Mouse (Mus musculus) liver, postnatal 0 days (tissue): ENCODE results near the gene Pip4k2a. TPM values are rescaled to one million over a fixed set of nuclear protein-coding genes. Genes with fewer than 3 reads are reported as not detected.

Experiments
- ATAC-seq: fragments of 200-750 bp; cut with Nextera tagmentation; 2 replicates; pipeline ENCODE4 v1.8.0; 2017; ENCODE audit warnings: mild to moderate bottlenecking, moderate library complexity
- DNase-seq: peaks from one replicate; pipeline ENCODE4 v3.0.0-alpha.2; 2016
- H3K27ac ChIP-seq: fragments of 300-500 bp; sonication (generic); 2 replicates; pipeline ENCODE4 v1.5.1; 2014; ENCODE audit warnings: antibody characterized with exemption, moderate library complexity, mild to moderate bottlenecking, low read depth
- H3K27me3 ChIP-seq: fragments of 300-500 bp; sonication (generic); 2 replicates; pipeline ENCODE4 v1.6.1; 2014; ENCODE audit warnings: low read length, control low read depth, mixed read lengths; ENCODE audit not compliant: insufficient read depth
- H3K36me3 ChIP-seq: fragments of 300-500 bp; sonication (generic); replicated peaks from 2 replicates; pipeline ENCODE4 v1.6.1; 2014; ENCODE audit warnings: mild to moderate bottlenecking, control low read depth, low read length, moderate library complexity, mixed read lengths; ENCODE audit not compliant: insufficient read depth
- H3K4me1 ChIP-seq: fragments of 300-500 bp; sonication (generic); 2 replicates; pipeline ENCODE4 v1.6.1; 2014; ENCODE audit warnings: antibody characterized with exemption, mild to moderate bottlenecking, control low read depth; ENCODE audit not compliant: insufficient read depth
- H3K4me2 ChIP-seq: fragments of 300-500 bp; sonication (generic); 2 replicates; pipeline ENCODE4 v1.6.1; 2014; ENCODE audit warnings: low read depth, mild to moderate bottlenecking, low read length, moderate library complexity, mixed read lengths
- H3K4me3 ChIP-seq: fragments of 300-500 bp; sonication (generic); 2 replicates; pipeline ENCODE4 v1.5.1; 2014; ENCODE audit warnings: low read depth, low read length
- H3K9ac ChIP-seq: fragments of 300-500 bp; sonication (generic); replicated peaks from 2 replicates; pipeline ENCODE4 v1.6.1; 2014; ENCODE audit warnings: mild to moderate bottlenecking, moderate library complexity
- H3K9me3 ChIP-seq: fragments of 300-500 bp; sonication (generic); 2 replicates; pipeline ENCODE4 v1.6.1; 2016; ENCODE audit warnings: mild to moderate bottlenecking, control low read depth, low read length, mixed read lengths
- CTCF ChIP-seq: sonication (generic); IDR thresholded peaks from 2 replicates; pipeline ENCODE4 v1.5.1; 2016; ENCODE audit warnings: antibody characterized with exemption, low read depth
- EP300 ChIP-seq: IDR thresholded peaks from 2 replicates; pipeline ENCODE4 v1.6.1; 2016; ENCODE audit warnings: antibody characterized with exemption, low read depth, mild to moderate bottlenecking
- WGBS: fragments of 180-500 bp; shearing (Covaris S2); extraction: QIAGEN DNeasy Blood & Tissue Kit; methylation state at CpG from one replicate; pipeline ENCODE4 v1.1.7; 2014; ENCODE audit not compliant: insufficient replicate concordance; 5-methylcytosine and 5-hydroxymethylcytosine counted together
- polyA plus RNA-seq: library from polyadenylated mRNA; unstranded; fragments of >200 nt; fragmentation: Nextera tagmentation; extraction: Ambion mirVana; gene quantifications from 2 replicates; pipeline ENCODE4 v1.2.1, GENCODE M21; 2015

Pip4k2a gene
- polyA plus RNA-seq, 1 experiment from 2014 or later: 8.0 TPM

GRCm38 (mm10) chr2:18909713-18910112 lies 88.2 kb downstream of the Pip4k2a start:
- ATAC-seq: no peak
- TF ChIP-seq CTCF: no peak
- no peak for TF ChIP-seq EP300
- Histone ChIP-seq H3K4me2 (no peak overlapping the region), H3K4me1 (no peaks in the 10 kb centered on the region; the same call in 1 of the 2 replicates), H3K9me3 (no peaks in the 10 kb centered on the region), H3K27ac (no peak overlapping the region), H3K36me3 (0 out of 2 replicates have a peak, but pooled peaks cover 4% of the 10 kb centered on the region), H3K4me3 (no peak overlapping the region), H3K27me3 (no peaks in the 10 kb centered on the region), H3K9ac (no peak overlapping the region)
- DNase-seq: no peak
- 84% methylated on average over 6 of the region's 6 CpGs for WGBS

- Histone ChIP-seq H3K27me3 (no peaks in the 10 kb centered on the region), H3K4me3 (no peak overlapping the region), H3K4me2 (no peak overlapping the region), H3K4me1 (no peaks in the 10 kb centered on the region; the same call in 1 of the 2 replicates), H3K9ac (no peak overlapping the region), H3K27ac (no peak overlapping the region), H3K9me3 (no peaks in the 10 kb centered on the region), H3K36me3 (0 out of 2 replicates have a peak, but pooled peaks cover 9% of the 10 kb centered on the region)
- TF ChIP-seq CTCF: no peak
- no peak for TF ChIP-seq EP300
- 82% methylated on average over 8 of the region's 8 CpGs for WGBS
- ATAC-seq (no peak), DNase-seq (no peak)
Observed at GRCm38 (mm10) chr2:18907269-18907668, 90.7 kb downstream of the Pip4k2a start.

- Histone ChIP-seq H3K27ac (no peak overlapping the region), H3K36me3 (0 out of 2 replicates have a peak, but pooled peaks cover 9% of the 10 kb centered on the region), H3K4me1 (no peaks in the 10 kb centered on the region; the same call in 1 of the 2 replicates), H3K9ac (no peak overlapping the region), H3K9me3 (no peaks in the 10 kb centered on the region), H3K4me2 (no peak overlapping the region), H3K27me3 (no peaks in the 10 kb centered on the region), H3K4me3 (no peak overlapping the region)
- no peak for DNase-seq
- TF ChIP-seq CTCF (peak; percentile 22; the same call in 1 of the 2 replicates), EP300 (no peak)
- WGBS: 74% methylated on average over 2 of the region's 2 CpGs
- no peak for ATAC-seq
Observed at GRCm38 (mm10) chr2:18906421-18907084, 91.4 kb downstream of the Pip4k2a start.

DNA sequence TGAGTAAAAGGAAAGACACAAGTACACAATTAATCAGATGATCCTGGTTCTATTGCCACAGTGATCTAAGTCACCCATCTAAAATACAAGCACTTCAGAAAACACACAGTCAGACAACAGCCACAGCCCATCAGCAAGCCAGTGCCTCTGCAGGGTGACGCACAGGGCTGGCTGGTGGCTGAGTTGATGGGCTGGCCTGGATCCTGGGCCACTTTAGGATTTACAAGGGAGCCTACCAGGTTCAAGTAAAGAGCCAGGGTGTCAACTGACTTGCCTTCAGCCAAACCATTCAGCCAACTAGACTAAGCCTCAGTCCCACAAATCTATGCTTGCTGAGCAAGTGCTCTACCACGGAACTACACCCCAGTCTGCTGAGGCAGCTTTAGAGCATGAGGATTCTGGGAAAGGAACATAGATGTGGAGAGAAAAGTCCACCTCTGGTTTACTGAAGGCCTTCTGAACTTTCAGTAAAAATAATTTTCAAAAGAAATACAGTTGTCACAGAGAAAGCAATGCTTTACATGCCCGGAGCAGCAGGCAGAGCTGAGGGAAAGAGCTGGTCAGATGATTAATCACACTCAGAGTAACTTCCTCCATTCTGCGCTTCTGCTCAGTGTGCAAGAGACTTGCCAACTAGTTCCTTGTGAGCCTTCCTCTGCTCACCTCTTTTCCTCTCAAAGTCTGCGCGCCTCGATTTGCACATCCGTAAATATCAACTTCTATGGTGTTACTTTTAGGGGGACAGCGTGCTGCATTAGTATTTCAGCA lies 94.4 kb downstream of the Pip4k2a start:
- no peak for TF ChIP-seq EP300
- no peak for TF ChIP-seq CTCF
- no peak overlapping the region for H3K9ac ChIP-seq
- H3K9me3 ChIP-seq: no peaks in the 10 kb centered on the region
- 0 out of 2 replicates have a peak, but pooled peaks cover 12% of the 10 kb centered on the region for H3K36me3 ChIP-seq
- 58% methylated on average over 9 of the region's 9 CpGs for WGBS
- no peak overlapping the region for H3K4me3 ChIP-seq
- no peak for ATAC-seq
- no peaks in the 10 kb centered on the region for H3K27me3 ChIP-seq
- no peaks in the 10 kb centered on the region; the same call in 1 of the 2 replicates for H3K4me1 ChIP-seq
- H3K4me2 ChIP-seq: no peak overlapping the region
- DNase-seq: no peak
- no peak overlapping the region for H3K27ac ChIP-seq

GRCm38 (mm10) chr2:18901133-18901532 lies 96.8 kb downstream of the Pip4k2a start:
- no peak overlapping the region for H3K4me2 ChIP-seq
- no peak overlapping the region for H3K27ac ChIP-seq
- H3K4me1 ChIP-seq: peaks cover 13% of the 10 kb centered on the region
- H3K36me3 ChIP-seq: 0 out of 2 replicates have a peak, but pooled peaks cover 12% of the 10 kb centered on the region
- no peak overlapping the region for H3K9ac ChIP-seq
- TF ChIP-seq CTCF: no peak
- no peak for TF ChIP-seq EP300
- ATAC-seq (no peak), DNase-seq (no peak)
- H3K27me3 ChIP-seq: no peaks in the 10 kb centered on the region
- no peaks in the 10 kb centered on the region for H3K9me3 ChIP-seq
- no peak overlapping the region for H3K4me3 ChIP-seq
- WGBS: 42% methylated on average over 4 of the region's 4 CpGs

DNA sequence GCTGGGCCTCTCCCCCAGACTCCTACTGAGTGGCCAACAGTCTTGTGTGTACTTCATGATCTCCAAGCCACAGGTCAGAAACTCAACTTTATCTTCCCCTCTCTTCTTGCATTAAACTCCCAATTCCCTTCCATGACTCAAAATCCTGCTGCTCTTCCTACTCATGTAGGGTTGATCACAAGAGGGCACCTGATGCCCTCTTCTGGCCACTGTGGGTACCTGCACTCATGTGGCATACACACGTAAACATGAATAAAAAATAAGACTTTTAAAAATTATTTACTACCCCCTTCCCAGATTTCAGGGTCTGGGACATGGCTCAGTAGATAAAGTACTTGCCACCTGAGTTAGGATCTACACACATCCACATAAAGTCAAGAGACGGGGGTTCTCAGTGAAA lies 97.3 kb downstream of the Pip4k2a start:
- 0 out of 2 replicates have a peak, but pooled peaks cover 12% of the 10 kb centered on the region for H3K36me3 ChIP-seq
- DNase-seq (no peak), ATAC-seq (no peak)
- H3K9ac ChIP-seq: no peak overlapping the region
- no peak overlapping the region for H3K4me2 ChIP-seq
- no peak overlapping the region for H3K27ac ChIP-seq
- H3K4me3 ChIP-seq: no peak overlapping the region
- peaks cover 13% of the 10 kb centered on the region for H3K4me1 ChIP-seq
- WGBS: 92% methylated on average over 2 of the region's 2 CpGs
- peak; percentile 49 for TF ChIP-seq CTCF
- no peak for TF ChIP-seq EP300
- H3K9me3 ChIP-seq: no peaks in the 10 kb centered on the region
- no peaks in the 10 kb centered on the region for H3K27me3 ChIP-seq
